Mouse (Mus musculus) left cerebral cortex, adult 2 months (tissue): ENCODE measurements at regions not wholly inside any gene's neighbourhood (a gene's known extent, or its start where the extent isn't known, plus 50 kb on each side); places are given as distances from the start of the nearest gene placed in this dataset.

ENCODE experiments used
- DNase-seq, 2 experiments: peaks; one replicate each; pipeline ENCODE4 v3.0.0; 2021 to 2022; ENCODE audit warnings: low spot score in 2 of 2, mixed read lengths in 1 of 2; ENCODE audit errors: extremely low spot score in 1 of 2
- H3K27ac ChIP-seq: fragments of 200-600 bp; 2 replicates; pipeline ENCODE4 v1.8.1; 2022
- H3K4me3 ChIP-seq: fragments of 200-600 bp; 2 replicates; pipeline ENCODE4 v1.8.1; 2022
- CTCF ChIP-seq: fragments of 200-600 bp; IDR thresholded peaks from 2 replicates; pipeline ENCODE4 v1.8.1; 2022; ENCODE audit warnings: antibody characterized with exemption, mild to moderate bottlenecking, moderate library complexity
- intact Hi-C: fragments of 180-260 bp; cut with DNase I; formaldehyde crosslinking; loops from one replicate; pipeline ENCODE4 v1.15.1; 2025

DNA sequence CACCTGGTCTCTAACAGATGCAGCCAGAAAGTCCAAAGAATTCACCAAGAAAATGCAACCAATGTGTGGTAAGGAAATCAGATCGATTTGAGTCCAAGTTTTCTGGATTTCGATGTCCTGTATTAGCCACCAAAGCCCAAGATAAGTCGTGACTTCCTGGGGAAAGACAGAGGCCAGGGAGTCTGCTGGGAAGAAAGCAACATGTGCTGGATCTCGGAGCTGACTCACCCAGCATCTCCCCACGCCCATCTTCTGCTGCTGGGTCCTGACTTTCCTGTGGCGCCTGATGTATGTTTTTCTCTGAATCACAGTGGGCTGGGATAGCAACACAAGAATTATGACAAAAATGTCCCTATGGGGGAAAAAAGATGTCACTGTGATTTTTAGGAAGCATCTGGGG lies 178.8 kb upstream of the Gm12728 start:
- no peak overlapping the region for H3K27ac ChIP-seq
- TF ChIP-seq CTCF, result no peak
- no peak overlapping the region for H3K4me3 ChIP-seq
- no peak for DNase-seq
- intact Hi-C loops, result no loop called here

DNA sequence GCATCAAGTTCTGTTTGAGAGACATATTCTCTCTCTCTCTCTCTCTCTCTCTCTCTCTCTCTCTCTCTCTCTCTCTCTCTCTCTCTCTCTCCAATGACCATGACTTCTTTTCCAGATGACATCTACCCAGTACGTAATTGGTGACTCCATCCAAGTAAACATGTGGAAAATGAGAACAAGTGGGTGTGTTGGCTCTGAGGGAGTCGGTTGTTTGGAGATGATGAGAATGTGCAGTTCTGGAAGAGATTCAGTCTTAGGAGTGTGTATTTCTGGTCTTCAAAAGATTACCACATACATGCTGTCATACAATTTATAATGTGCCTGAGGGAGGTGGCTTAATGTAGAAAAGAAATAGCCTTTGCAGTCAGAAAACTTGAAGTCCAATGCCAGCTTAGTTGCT lies 175.3 kb upstream of the Gm12728 start:
- intact Hi-C loops, result no loop called here
- TF ChIP-seq CTCF, result no peak
- DNase-seq, result no peak
- no peak overlapping the region for H3K4me3 ChIP-seq
- H3K27ac ChIP-seq, result no peak overlapping the region

DNA sequence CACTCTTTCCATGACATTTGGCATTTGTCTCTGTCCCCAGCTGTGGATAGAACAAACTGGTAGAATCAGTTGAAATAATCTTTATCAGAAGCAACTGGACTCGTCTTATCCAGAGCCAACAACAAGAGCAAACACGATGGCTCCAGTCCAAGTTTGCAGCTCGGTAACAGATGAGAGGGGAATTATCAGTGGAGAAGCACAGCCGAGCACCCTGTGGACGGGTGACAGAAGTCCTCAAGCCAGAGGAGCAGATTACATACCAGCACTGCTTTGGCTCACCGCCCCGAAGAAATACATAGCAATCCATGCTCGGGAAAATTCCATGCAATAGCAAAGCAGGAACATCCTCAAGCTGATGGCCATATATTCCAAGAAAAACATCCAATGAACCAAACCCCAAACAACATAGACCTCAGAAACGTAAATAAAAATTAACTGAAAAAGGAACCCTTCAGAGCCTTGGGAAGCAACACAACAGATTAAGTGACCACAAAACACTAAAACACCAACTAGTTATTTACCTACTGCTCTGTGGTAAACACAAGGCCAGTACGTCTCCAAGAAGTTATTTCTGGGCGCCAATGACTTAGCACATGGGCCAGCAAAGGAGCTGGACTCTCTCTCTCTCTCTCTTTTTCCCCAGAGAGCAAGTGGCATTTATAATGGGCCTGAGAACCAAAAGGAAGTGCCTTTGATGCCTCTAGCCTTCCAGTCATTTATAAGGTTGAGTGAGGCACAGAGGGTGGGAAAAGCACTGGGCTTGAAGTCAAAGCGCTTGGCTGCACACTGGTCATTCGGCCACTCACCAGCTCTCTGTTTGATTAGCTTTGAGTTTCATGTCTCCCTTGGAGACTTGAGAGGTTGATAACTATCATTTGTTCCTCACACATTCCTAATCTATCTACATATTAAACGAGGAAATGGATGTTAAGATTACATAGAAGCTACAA lies 163.0 kb upstream of the Gm12728 start:
- DNase-seq, result peak in 1 of 2 experiments; percentile 9
- no peak overlapping the region for H3K4me3 ChIP-seq
- no peak overlapping the region for H3K27ac ChIP-seq
- intact Hi-C loops, result no loop called here
- TF ChIP-seq CTCF, result no peak

DNA sequence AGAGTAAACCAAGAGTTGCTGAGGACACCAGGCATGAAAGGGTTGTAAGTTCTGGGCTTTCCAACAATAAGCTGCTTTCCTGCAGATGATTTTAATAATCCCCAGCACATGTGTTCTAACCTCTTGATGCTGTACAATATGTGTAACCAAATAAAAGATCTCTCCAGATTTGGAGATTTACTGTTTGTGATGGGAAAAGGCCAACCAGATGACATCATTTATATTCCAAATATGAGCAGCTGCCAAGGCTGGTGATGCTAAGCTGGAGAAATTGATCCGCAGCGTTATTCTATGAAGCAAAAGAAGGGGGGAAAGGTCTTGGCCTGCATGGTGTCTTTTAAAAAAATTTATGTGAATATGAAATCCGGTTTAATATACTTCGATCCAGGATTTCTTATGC lies 160.1 kb upstream of the Gm12728 start:
- TF ChIP-seq CTCF, result no peak
- intact Hi-C loops, result no loop called here
- DNase-seq, result no peak
- H3K27ac ChIP-seq, result no peak overlapping the region
- no peak overlapping the region for H3K4me3 ChIP-seq

DNA sequence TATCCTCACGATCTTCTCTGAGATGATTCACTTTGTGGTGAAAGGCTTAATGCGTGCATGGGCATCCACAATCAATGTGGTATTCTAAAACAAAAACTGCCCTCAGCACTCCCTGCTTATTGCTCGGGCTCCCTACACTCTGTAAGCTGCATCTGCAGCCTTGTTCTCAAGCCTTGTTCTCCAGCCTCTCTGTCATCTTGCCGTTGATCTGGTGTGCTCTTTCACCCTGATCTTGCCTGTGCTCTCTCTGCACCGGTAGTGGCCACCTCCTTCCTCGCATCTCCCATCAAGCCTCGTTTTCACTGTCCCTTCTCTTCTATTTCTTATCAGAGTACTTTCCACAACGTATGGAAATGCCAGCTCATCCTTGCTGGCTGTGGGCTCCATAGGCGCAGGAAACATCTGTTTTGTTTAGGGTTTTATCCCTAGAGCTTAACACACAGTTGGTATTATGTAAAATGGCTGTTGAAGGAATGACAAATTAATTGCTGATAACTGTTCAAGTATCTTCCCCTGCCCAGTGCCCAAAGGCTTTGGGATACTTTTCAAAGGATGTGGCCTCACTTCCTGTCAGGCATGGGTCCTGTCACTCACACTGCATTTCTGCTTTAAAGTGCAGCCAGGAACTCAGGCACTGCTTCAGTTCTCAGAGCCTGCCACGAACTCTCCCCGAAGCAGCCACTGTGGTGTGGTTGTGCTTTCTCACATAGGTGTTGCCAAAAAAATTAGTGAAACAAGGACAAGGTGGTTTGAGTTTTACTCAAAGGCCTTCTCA lies 158.9 kb upstream of the Gm12728 start:
- Histone ChIP-seq H3K4me3 (no peak overlapping the region), H3K27ac (no peak overlapping the region)
- TF ChIP-seq CTCF, result no peak
- DNase-seq, result no peak
- intact Hi-C loops, result no loop called here

DNA sequence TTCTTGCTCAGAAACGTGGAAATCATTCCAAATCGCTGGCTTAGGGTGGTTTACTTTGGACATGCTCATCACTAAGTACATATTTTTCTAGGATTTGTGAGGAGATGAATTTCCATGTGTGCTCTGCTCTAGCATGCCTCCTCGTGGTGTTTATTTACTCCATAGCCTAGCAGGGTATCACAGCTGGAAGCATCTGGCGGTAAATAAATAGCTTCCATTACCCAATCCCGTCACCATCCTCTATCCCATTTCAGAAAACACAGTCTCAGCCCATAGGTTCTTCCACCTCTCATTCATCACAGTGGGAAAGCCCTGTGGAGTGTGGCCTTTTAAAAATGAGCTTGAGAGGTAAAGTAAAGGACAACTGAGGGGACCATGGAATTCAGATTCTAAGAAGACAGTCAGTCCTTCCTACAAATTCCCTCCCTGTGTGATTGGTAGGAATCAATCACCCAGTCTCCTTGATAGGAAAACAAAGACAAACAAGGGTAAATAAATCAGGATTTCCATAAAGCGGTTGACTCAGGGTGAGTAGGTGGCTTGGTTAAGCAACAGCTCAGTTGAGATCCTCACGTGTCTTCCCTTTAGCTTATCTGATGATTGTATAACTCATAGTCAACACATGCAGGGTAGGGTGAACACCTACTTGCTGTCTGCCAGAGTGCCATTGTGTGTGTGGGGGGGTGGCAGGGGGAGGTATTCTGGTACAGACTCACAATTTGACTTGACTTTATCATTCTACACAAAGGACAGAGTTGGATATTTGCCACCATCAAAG lies 156.9 kb upstream of the Gm12728 start:
- no peak for DNase-seq
- intact Hi-C loops, result no loop called here
- Histone ChIP-seq H3K4me3 (no peak overlapping the region), H3K27ac (no peak overlapping the region)
- no peak for TF ChIP-seq CTCF

DNA sequence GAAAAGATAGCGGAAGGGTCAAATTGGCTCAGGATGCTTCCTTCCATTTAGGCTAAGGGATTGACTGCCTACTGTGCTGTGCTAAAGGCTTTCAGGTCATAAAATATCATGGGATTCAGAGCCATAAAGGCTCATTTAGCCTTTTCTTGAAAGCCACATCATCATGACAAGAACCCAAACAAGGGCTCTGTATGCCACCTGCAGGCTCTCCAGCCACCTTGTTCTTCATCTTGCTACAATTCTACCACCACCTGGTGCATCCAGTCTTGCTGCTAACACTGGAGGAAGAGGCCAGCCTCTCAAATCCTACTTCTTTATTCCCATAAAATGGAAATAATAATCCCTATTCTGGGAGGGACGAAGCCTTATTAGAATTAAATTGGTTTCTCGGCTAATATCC lies 155.9 kb upstream of the Gm12728 start:
- Histone ChIP-seq H3K27ac (no peak overlapping the region), H3K4me3 (no peak overlapping the region)
- intact Hi-C loops, result no loop called here
- TF ChIP-seq CTCF, result no peak
- no peak for DNase-seq

DNA sequence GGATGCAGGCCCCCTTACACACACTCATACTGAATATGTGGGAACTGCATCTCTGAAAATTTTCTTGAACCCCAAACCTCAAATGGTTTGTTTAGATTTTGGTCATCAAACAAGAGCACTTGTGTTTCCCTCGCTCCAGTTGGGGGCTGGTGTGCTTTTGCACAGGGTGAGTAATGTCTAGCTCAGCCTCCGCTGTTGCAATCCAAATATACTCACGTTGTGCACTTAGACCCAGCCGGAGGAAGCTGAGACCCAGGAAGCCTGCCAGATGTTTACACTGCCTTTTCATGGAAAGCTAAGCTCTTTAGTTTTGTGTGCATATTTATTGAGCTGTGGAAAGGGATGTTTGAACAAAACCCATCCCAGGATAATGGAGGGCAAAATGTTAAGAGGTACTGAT lies 148.9 kb upstream of the Gm12728 start:
- DNase-seq, result peak in 1 of 2 experiments; percentile 8
- intact Hi-C loops, result no loop called here

DNA sequence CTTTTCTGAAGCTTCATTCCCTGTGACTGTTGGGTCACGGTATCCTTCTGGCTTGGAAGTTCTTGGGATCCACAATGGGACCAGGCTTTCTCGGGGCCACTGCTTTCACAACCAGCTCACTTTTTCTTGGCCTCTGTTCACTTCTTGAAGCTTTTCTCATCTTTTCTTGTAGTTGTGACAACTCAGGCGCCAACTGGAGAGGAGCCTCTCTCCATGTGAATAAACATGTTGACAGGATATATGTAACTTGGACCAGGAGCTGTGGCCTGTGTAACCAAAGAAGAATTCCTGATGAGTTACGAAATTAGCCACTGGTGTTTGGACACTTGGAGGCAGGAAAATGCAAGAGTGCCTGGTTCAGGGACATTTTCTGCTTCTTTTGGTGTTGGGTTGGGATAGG lies 148.1 kb upstream of the Gm12728 start:
- TF ChIP-seq CTCF, result no peak
- Histone ChIP-seq H3K4me3 (no peak overlapping the region), H3K27ac (no peak overlapping the region)
- intact Hi-C loops, result no loop called here
- DNase-seq, result no peak

More for the DNA sequence above, 148.9 kb upstream of the Gm12728 start:
- Histone ChIP-seq H3K4me3 (no peak overlapping the region), H3K27ac (no peak overlapping the region)
- TF ChIP-seq CTCF, result no peak

DNA sequence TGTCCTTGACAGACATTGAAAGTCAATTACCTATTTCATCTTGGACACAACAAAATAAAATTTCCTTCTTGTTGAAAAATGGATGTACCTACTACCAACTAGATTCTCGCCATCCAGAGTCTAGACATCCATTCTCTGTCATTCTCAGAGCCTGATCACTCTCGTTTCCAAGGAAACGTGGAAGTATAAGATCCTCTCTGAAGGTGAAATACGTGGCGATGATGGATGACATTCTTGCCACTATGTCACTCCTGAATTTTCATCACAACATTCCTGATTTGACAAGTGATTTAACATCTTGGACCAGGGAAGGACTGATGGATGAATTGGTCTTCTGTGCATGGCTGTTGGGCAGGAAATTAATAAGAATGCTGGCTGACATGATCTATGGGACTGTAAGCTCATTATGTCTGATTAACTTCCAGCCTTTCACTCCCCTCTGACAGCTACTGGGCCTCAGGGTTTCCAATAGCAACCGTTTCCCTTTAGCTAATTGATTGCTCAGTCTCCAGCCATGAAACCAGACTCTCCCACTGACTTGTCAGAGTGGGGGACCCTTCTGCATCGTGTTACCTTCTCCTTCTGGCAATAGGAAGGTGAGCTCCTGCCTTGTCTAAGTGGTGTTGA lies 140.7 kb upstream of the Gm12728 start:
- TF ChIP-seq CTCF, result no peak
- no peak for DNase-seq
- no peak overlapping the region for H3K4me3 ChIP-seq
- intact Hi-C loops, result no loop called here
- H3K27ac ChIP-seq, result no peak overlapping the region

DNA sequence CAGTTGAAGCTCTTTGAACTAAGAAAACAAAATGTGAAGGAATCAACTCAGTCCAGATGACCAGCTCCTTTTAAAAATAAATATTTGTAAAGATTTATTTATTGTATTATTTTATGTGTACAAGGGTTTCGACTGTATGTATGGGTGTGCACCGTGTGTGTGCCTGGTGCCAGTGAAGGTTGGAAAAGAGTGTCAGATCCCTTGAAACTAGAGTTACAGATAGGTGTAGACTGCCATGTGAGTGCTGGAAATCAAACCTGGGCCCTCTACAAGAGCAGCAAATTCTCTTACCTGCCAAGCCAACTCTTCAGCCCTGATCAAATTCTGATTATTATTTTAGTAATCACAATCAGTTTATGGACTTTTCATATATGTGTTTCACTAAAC lies 140.2 kb upstream of the Gm12728 start:
- no peak for TF ChIP-seq CTCF
- intact Hi-C loops, result no loop called here
- no peak overlapping the region for H3K4me3 ChIP-seq
- H3K27ac ChIP-seq, result no peak overlapping the region
- DNase-seq, result no peak
